Mouse (Mus musculus) MEL (cell line): ENCODE measurements at regions not wholly inside any gene's neighbourhood (a gene's known extent, or its start where the extent isn't known, plus 50 kb on each side); places are given as distances from the start of the nearest gene placed in this dataset.

Experiments
- CTCF ChIP-seq, 3 experiments: IDR thresholded peaks in 2 of 3; conservative IDR thresholded peaks in 1 of 3; 2 replicates each; pipeline ENCODE4 v1.5.1; 2011 to 2012; ENCODE audit warnings: low read length in 3 of 3, low read depth in 2 of 3, mild to moderate bottlenecking in 2 of 3, improper control_type of control experiment in 1 of 3, inconsistent platforms in 1 of 3, mixed read lengths in 1 of 3, moderate library complexity in 1 of 3; ENCODE audit not compliant: control insufficient read depth in 1 of 3, insufficient read depth in 1 of 3, poor library complexity in 1 of 3, severe bottlenecking in 1 of 3
- ELF1 ChIP-seq: IDR thresholded peaks from 2 replicates; pipeline ENCODE4 v1.6.1; 2014; ENCODE audit warnings: low read depth, mild to moderate bottlenecking, inconsistent platforms, low read length, improper control_type of control experiment, moderate library complexity
- EP300 ChIP-seq, 2 experiments: IDR thresholded peaks; 2 replicates each; pipeline ENCODE4 v1.6.1; 2011; ENCODE audit warnings: improper control_type of control experiment in 2 of 2, low read length in 2 of 2, low read depth in 1 of 2, mild to moderate bottlenecking in 1 of 2
- GABPA ChIP-seq: IDR thresholded peaks from 2 replicates; pipeline ENCODE4 v1.6.1; 2012; ENCODE audit warnings: low read depth, mild to moderate bottlenecking, inconsistent platforms, low read length, improper control_type of control experiment, moderate library complexity
- MXI1 ChIP-seq: IDR thresholded peaks from 2 replicates; pipeline ENCODE4 v1.6.1; 2011; ENCODE audit warnings: mild to moderate bottlenecking, low read depth, low read length, improper control_type of control experiment
- NRF1 ChIP-seq: IDR thresholded peaks from 2 replicates; pipeline ENCODE4 v1.6.1; 2014; ENCODE audit warnings: low read depth, mild to moderate bottlenecking, inconsistent platforms, low read length, improper control_type of control experiment, moderate library complexity; ENCODE audit not compliant: poor library complexity, insufficient read depth, severe bottlenecking
- POLR2A ChIP-seq, 2 experiments: IDR thresholded peaks; 2 replicates each; pipeline ENCODE4 v1.6.1; 2011 to 2012; ENCODE audit warnings: low read length in 2 of 2, mild to moderate bottlenecking in 2 of 2, control low read depth in 1 of 2, improper control_type of control experiment in 1 of 2, low read depth in 1 of 2, moderate library complexity in 1 of 2; ENCODE audit not compliant: control insufficient read depth in 1 of 2, insufficient read depth in 1 of 2, poor library complexity in 1 of 2
- TAL1 ChIP-seq: IDR thresholded peaks from 2 replicates; pipeline ENCODE4 v1.6.1; 2012; ENCODE audit warnings: mild to moderate bottlenecking, inconsistent platforms, low read length, moderate library complexity, mixed read lengths

DNA sequence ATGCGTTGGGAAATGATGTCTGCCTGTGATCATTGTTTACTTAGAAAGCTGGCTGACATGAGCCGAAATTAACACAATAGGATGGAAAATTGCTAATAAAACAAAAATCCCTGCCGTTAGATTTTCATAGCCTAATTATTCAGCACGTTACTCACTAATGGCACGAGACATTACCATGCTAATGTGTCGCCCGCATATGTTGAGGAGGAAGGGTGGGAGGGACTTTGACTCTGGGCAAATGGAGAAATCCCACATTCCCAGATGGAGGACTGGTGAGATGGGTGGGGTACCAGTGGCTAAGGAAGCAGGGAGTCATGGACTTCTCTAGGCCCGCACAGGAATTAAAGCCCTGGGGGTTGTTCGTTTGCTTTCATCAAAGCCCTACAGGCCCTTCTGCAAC lies 155.8 kb upstream of the Podxl start:
- no peak for TF ChIP-seq POLR2A (IDR thresholded peaks at IDR 0.05; ENCODE audit: control insufficient read depth in 1 of 2, insufficient read depth in 1 of 2, low read depth in 1 of 2, low read length in 2 of 2, poor library complexity in 1 of 2)
- no peak for TF ChIP-seq TAL1
- TF ChIP-seq ELF1 = no peak
- no peak for TF ChIP-seq NRF1
- TF ChIP-seq CTCF (IDR thresholded peaks at IDR 0.05 in 2 of 3, conservative IDR thresholded peaks at IDR 0.05 in 1 of 3; ENCODE audit: control insufficient read depth in 1 of 3, insufficient read depth in 1 of 3, low read depth in 2 of 3, low read length in 3 of 3, poor library complexity in 1 of 3, severe bottlenecking in 1 of 3) = no peak
- no peak for TF ChIP-seq GABPA
- TF ChIP-seq MXI1 = no peak
- TF ChIP-seq EP300 (IDR thresholded peaks at IDR 0.05; ENCODE audit: low read depth in 1 of 2, low read length in 2 of 2) = no peak
